Mouse (Mus musculus): ENCODE measurements at regions not wholly inside any gene's neighbourhood (a gene's known extent, or its start where the extent isn't known, plus 50 kb on each side); places are given as distances from the start of the nearest gene placed in this dataset.

DNA sequence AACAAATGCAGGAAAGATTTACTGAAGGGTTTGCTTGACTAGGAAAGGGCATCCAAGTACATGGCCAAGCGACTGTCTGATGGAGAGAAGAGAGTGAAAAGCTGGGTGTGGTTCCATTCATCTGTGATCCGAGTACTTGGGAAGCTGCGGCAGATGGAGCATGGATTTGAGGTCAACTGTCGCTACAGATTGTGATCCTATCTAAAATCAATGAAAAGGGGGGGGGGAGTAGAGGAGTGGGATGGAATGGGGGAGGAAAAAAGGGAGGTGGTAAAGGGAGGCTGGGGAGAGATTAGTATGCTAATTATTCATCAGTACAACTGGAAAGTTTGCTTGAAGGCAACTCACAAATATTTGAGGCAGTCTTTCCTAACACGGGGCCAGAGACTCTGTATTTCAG, 213.4 kb downstream of the Dyrk2 start:
- TF ChIP-seq POLR2A (IDR thresholded peaks at IDR 0.05; ENCODE audit: extremely low read depth, insufficient read depth, low read length) = no peak
- no peak for TF ChIP-seq CTCF (IDR thresholded peaks at IDR 0.05; ENCODE audit: low read depth, low read length)

Data from liver, adult 2 months (tissue).